Mouse (Mus musculus) cerebellum, adult 2 months (tissue): ENCODE results near the gene Mblac2.

Experiments
- CTCF ChIP-seq: fragments of 200-500 bp; IDR thresholded peaks from 2 replicates; pipeline ENCODE4 v1.5.1; 2011; ENCODE audit warnings: low read depth, mild to moderate bottlenecking, control low read depth, low read length, moderate library complexity, borderline replicate concordance; ENCODE audit not compliant: insufficient read depth
- POLR2A ChIP-seq: fragments of 200-500 bp; IDR thresholded peaks from 2 replicates; pipeline ENCODE4 v1.6.1; 2011; ENCODE audit warnings: low read length, control low read depth, borderline replicate concordance; ENCODE audit not compliant: insufficient read depth

DNA sequence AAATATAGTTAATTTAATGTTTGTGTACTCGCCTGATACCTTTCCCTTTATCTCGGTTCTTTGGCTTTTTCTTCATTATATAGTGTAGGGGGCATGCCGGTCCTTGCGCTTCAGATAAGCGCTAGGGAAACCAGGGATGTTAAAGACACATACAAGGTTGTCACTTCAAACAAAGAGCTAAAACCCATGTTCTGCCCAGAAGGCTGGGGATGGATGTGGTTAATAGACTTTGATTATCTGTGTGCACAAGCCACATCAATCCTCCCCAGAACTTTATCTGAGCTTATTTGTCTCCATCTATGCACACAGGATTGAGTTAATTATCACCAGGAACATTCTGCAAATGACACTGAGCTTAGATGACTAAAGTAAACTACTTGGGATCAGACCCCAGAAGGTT is 25.5 kb downstream of the Mblac2 start:
- TF ChIP-seq POLR2A (no peak), CTCF (no peak)
